Mouse (Mus musculus) kidney, embryonic 16.5 days (tissue): ENCODE results near the gene Cnfn. TPM values are rescaled to one million over a fixed set of nuclear protein-coding genes. Genes with fewer than 3 reads are reported as not detected.
"Not testable (repeated sequence)": the region's sequence is repeated elsewhere in the genome, so short reads cannot be mapped to it uniquely, and the experiment has no call there.

Source experiments
- ATAC-seq: fragments of 200-750 bp; cut with Nextera tagmentation; 2 replicates; pipeline ENCODE4 v1.8.0; 2017; ENCODE audit warnings: moderate TSS enrichment; ENCODE audit not compliant: low FRiP score, low TSS enrichment
- H3K27ac ChIP-seq: fragments of 300-500 bp; sonication (generic); 2 replicates; pipeline ENCODE4 v1.5.1; 2014; ENCODE audit warnings: low read length
- H3K27me3 ChIP-seq: fragments of 300-500 bp; sonication (generic); 2 replicates; pipeline ENCODE4 v1.6.1; 2014; ENCODE audit warnings: low read length, control low read depth, mixed read lengths; ENCODE audit not compliant: insufficient read depth
- H3K36me3 ChIP-seq: fragments of 300-500 bp; sonication (generic); 2 replicates; pipeline ENCODE4 v1.6.1; 2014; ENCODE audit warnings: low read length, control low read depth, mixed read lengths; ENCODE audit not compliant: insufficient read depth
- H3K4me1 ChIP-seq: fragments of 300-500 bp; sonication (generic); 2 replicates; pipeline ENCODE4 v1.6.1; 2014; ENCODE audit warnings: low read length, control low read depth, mixed read lengths; ENCODE audit not compliant: insufficient read depth
- H3K4me2 ChIP-seq: fragments of 300-500 bp; sonication (generic); replicated peaks from 2 replicates; pipeline ENCODE4 v1.6.1; 2014; ENCODE audit warnings: low read depth, low read length
- H3K4me3 ChIP-seq: fragments of 300-500 bp; sonication (generic); 2 replicates; pipeline ENCODE4 v1.5.1; 2014; ENCODE audit warnings: mild to moderate bottlenecking, low read length
- H3K9ac ChIP-seq: fragments of 300-500 bp; sonication (generic); replicated peaks from 2 replicates; pipeline ENCODE4 v1.6.1; 2014; ENCODE audit warnings: low read length
- H3K9me3 ChIP-seq: fragments of 300-500 bp; sonication (generic); 2 replicates; pipeline ENCODE4 v1.6.1; 2016; ENCODE audit warnings: low read length, control low read depth
- WGBS: fragments of 180-500 bp; shearing (Covaris S2); extraction: QIAGEN DNeasy Blood & Tissue Kit; methylation state at CpG from one replicate; pipeline ENCODE4 v1.1.7; 2014; 5-methylcytosine and 5-hydroxymethylcytosine counted together
- polyA plus RNA-seq: library from polyadenylated mRNA; unstranded; fragments of >200 nt; fragmentation: Nextera tagmentation; extraction: Ambion mirVana; gene quantifications from 2 replicates; pipeline ENCODE4 v1.2.1, GENCODE M21; 2015

Gene Cnfn
- polyA plus RNA-seq, 1 experiment from 2014 or later = not detected

- H3K9me3 ChIP-seq = no peaks in the 10 kb centered on the region
- no peak overlapping the region for H3K4me3 ChIP-seq
- H3K4me2 ChIP-seq = no peak overlapping the region
- no peak overlapping the region for H3K9ac ChIP-seq
- no peak overlapping the region for H3K27ac ChIP-seq
- H3K4me1 ChIP-seq = no peaks in the 10 kb centered on the region
- ATAC-seq = no peak
- H3K27me3 ChIP-seq = no peaks in the 10 kb centered on the region
- 89% methylated on average over 9 of the region's 9 CpGs for WGBS
- H3K36me3 ChIP-seq = peaks cover 37% of the 10 kb centered on the region
Measured at GRCm38 (mm10) chr7:25339329-25339728, 30.2 kb downstream of the Cnfn start.

- Histone ChIP-seq H3K4me1 (peaks cover 10% of the 10 kb centered on the region; the same call in 1 of the 2 replicates), H3K4me2 (no peak overlapping the region), H3K36me3 (peaks cover 44% of the 10 kb centered on the region), H3K27ac (no peak overlapping the region), H3K9me3 (no peaks in the 10 kb centered on the region), H3K4me3 (no peak overlapping the region), H3K27me3 (no peaks in the 10 kb centered on the region), H3K9ac (no peak overlapping the region)
- ATAC-seq = peak; percentile 55; the same call in 1 of the 2 replicates
- WGBS = 83% methylated on average over 12 of the region's 12 CpGs
Measured at GRCm38 (mm10) chr7:25334472-25334871, 35.1 kb downstream of the Cnfn start.

- no peak overlapping the region for H3K27ac ChIP-seq
- no peak overlapping the region for H3K4me3 ChIP-seq
- no peak overlapping the region for H3K9ac ChIP-seq
- 41% methylated on average over 16 of the region's 16 CpGs for WGBS
- peak; percentile 77; the same call in 1 of the 2 replicates for ATAC-seq
- H3K4me1 ChIP-seq = peaks cover 10% of the 10 kb centered on the region; the same call in 1 of the 2 replicates
- H3K36me3 ChIP-seq = peaks cover 44% of the 10 kb centered on the region
- no peaks in the 10 kb centered on the region for H3K27me3 ChIP-seq
- no peak overlapping the region for H3K4me2 ChIP-seq
- H3K9me3 ChIP-seq = no peaks in the 10 kb centered on the region
Measured at GRCm38 (mm10) chr7:25333596-25334307, 35.8 kb downstream of the Cnfn start.

GRCm38 (mm10) chr7:25326233-25326632 lies 43.3 kb downstream of the Cnfn start:
- Histone ChIP-seq H3K9me3 (no peaks in the 10 kb centered on the region), H3K36me3 (peaks cover 21% of the 10 kb centered on the region), H3K9ac (no peak overlapping the region), H3K4me3 (no peak overlapping the region), H3K4me2 (no peak overlapping the region), H3K27ac (no peak overlapping the region), H3K27me3 (no peaks in the 10 kb centered on the region), H3K4me1 (peaks cover 21% of the 10 kb centered on the region)
- no peak for ATAC-seq
- WGBS = 82% methylated on average over 8 of the region's 8 CpGs

GRCm38 (mm10) chr7:25325431-25325830 lies 44.1 kb downstream of the Cnfn start:
- H3K27ac ChIP-seq, H3K27me3 ChIP-seq, H3K9ac ChIP-seq, H3K4me2 ChIP-seq, H3K9me3 ChIP-seq, ATAC-seq, H3K4me3 ChIP-seq: not testable (repeated sequence)
- Histone ChIP-seq H3K36me3 (peaks cover 13% of the 10 kb centered on the region), H3K4me1 (peaks cover 22% of the 10 kb centered on the region)
- 97% methylated on average over 5 of the region's 6 CpGs for WGBS

DNA sequence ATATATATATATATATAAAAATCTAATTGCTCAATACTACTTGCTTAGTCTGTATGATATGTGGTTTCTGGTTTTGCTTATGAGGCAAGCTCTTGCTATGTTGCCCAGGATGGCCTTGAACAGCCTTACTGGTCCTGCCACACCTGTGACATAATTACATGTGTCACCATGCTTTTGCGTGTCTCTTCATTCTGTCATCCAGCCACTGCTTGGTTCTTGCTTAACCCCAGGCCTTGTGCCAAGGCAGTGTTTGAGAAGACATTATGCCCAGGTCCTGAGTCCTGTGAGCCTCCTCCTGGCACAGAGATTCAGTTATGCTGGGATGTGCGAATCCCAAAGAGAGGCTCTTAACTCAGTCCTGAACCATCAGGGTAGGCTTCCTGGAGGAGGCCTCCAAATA lies 46.3 kb downstream of the Cnfn start:
- Histone ChIP-seq H3K4me1 (peaks cover 19% of the 10 kb centered on the region), H3K4me2 (no peak overlapping the region), H3K9me3 (no peaks in the 10 kb centered on the region), H3K4me3 (no peak overlapping the region), H3K9ac (no peak overlapping the region), H3K27me3 (no peaks in the 10 kb centered on the region), H3K36me3 (0 out of 2 replicates have a peak, but pooled peaks cover 6% of the 10 kb centered on the region), H3K27ac (0 out of 2 replicates have a peak overlapping the region, but pooled peaks have one; percentile 32)
- 87% methylated on average over 2 of the region's 2 CpGs for WGBS
- ATAC-seq = no peak

DNA sequence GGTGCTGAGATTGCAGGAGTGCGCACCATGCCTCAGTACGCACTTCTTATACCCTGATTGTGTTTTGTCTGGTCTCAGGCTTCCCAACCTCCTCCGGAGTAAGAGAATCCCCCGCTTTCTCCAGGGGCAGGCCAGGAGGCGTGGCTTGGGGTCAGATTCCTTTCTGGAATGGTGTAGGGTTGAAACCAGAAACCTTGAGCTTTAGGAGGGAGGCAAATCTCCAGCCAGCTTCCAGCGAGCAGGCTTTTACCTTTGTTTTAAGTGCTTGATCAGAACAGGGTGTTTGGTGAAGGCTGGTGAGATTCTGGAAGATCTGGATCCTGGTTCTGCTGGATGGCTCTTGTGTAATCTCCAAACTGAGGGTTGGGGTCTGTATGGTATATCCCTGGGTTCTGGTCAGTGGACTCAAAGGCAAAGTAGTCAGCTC lies 47.5 kb downstream of the Cnfn start:
- peak overlapping the region; percentile 98 for H3K27ac ChIP-seq
- H3K36me3 ChIP-seq = 0 out of 2 replicates have a peak, but pooled peaks cover 3% of the 10 kb centered on the region
- H3K4me3 ChIP-seq = peak overlapping the region; percentile 19; the same call in 1 of the 2 replicates
- H3K4me2 ChIP-seq = peak overlapping the region; percentile 46
- peak; percentile 91 for ATAC-seq
- H3K9me3 ChIP-seq = no peaks in the 10 kb centered on the region
- WGBS = 5% methylated on average over 6 of the region's 6 CpGs
- peak overlapping the region; percentile 50; the same call in 1 of the 2 replicates for H3K9ac ChIP-seq
- peaks cover 27% of the 10 kb centered on the region for H3K4me1 ChIP-seq
- H3K27me3 ChIP-seq = no peaks in the 10 kb centered on the region

Other genes with a start within 250 kb of the Cnfn start
- gene Pou2f2, start 190.0 kb downstream of the Cnfn start, polyA plus RNA-seq = 0.40 and 0.99 TPM in 2 replicates
- 12.0 and 13.2 TPM in 2 replicates for gene Dedd2, start 149.1 kb downstream of the Cnfn start, polyA plus RNA-seq
- gene Zfp526, start 148.3 kb downstream of the Cnfn start, polyA plus RNA-seq = 2.7 and 3.0 TPM in 2 replicates
- gene Gsk3a, start 131.9 kb downstream of the Cnfn start, polyA plus RNA-seq = 9.0 and 9.9 TPM in 2 replicates
- gene Erf, start 119.0 kb downstream of the Cnfn start, polyA plus RNA-seq = 12.5 and 15.2 TPM in 2 replicates
- gene Cic, start 102.0 kb downstream of the Cnfn start, polyA plus RNA-seq = 28.9 and 30.8 TPM in 2 replicates
- gene Pafah1b3, start 71.7 kb downstream of the Cnfn start, polyA plus RNA-seq = 197 and 199 TPM in 2 replicates
- 0.84 and 0.98 TPM in 2 replicates for gene Prr19, start 68.3 kb downstream of the Cnfn start, polyA plus RNA-seq
- gene Tmem145, start 63.6 kb downstream of the Cnfn start, polyA plus RNA-seq = 0.10 and 0.67 TPM in 2 replicates
- gene Megf8, start 52.6 kb downstream of the Cnfn start, polyA plus RNA-seq = 16.9 and 18.2 TPM in 2 replicates
- gene Lipe, start 29.0 kb upstream of the Cnfn start, polyA plus RNA-seq = 11.2 and 11.9 TPM in 2 replicates
- 0.65 and 1.0 TPM in 2 replicates for gene Cxcl17, start 43.2 kb upstream of the Cnfn start, polyA plus RNA-seq
- 4.4 and 4.6 TPM in 2 replicates for gene Ceacam1, start 107.9 kb upstream of the Cnfn start, polyA plus RNA-seq
- 0.31 TPM in 1 of 2 replicates, not detected in the other for gene Ceacam2, start 170.1 kb upstream of the Cnfn start, polyA plus RNA-seq
- gene Erich4, start 246.2 kb upstream of the Cnfn start, polyA plus RNA-seq = 4.5 and 5.5 TPM in 2 replicates
- gene Dmac2, start 249.7 kb upstream of the Cnfn start, polyA plus RNA-seq = 61.8 and 64.7 TPM in 2 replicates